Mouse (Mus musculus) testis, adult 2 months (tissue): Measurements from ENCODE around the gene Pdzd8.

Experiments
- CTCF ChIP-seq: fragments of 200-500 bp; IDR thresholded peaks from 2 replicates; pipeline ENCODE4 v1.5.1; 2012; ENCODE audit warnings: low read depth, mild to moderate bottlenecking, inconsistent platforms, low read length, moderate library complexity; ENCODE audit not compliant: control insufficient read depth, insufficient read depth, insufficient replicate concordance
- POLR2A ChIP-seq: fragments of 200-500 bp; IDR thresholded peaks from 2 replicates; pipeline ENCODE4 v1.6.1; 2012; ENCODE audit warnings: low read depth, mild to moderate bottlenecking, inconsistent platforms, low read length, moderate library complexity; ENCODE audit not compliant: control insufficient read depth

DNA sequence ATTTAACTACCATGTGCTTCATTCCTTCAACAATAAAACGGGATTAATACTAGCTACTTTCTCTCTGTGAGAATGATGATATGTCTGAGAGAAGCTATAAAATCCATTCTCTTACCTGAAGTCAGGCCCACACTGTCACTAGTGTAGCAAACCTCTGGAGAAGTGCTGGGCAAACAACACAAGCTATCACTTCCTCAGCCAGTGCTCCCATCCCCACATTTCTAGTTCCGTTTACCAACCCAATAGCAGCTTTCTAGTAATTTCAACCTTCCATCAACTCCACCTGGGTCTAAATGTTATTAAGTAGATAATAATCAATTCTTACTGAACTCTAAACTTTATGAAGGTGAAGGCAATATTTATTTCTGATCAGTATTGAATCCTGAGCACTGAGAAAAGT lies 2.6 kb downstream of the Pdzd8 start:
- no peak for TF ChIP-seq CTCF
- TF ChIP-seq POLR2A: no peak
